Mouse (Mus musculus) cerebellum, adult 2 months (tissue): ENCODE measurements at regions not wholly inside any gene's neighbourhood (a gene's known extent, or its start where the extent isn't known, plus 50 kb on each side); places are given as distances from the start of the nearest gene placed in this dataset.

Experiments used
- DNase-seq, 2 experiments: peaks; one replicate each; pipeline ENCODE4 v3.0.0; 2021
- H3K27ac ChIP-seq: fragments of 200-500 bp; 2 replicates; pipeline ENCODE4 v1.5.1; 2012; ENCODE audit warnings: low read length, control low read depth, inconsistent platforms; ENCODE audit not compliant: insufficient read depth
- H3K27me3 ChIP-seq: fragments of 200-500 bp; 2 replicates; pipeline ENCODE4 v1.6.1; 2012; ENCODE audit warnings: inconsistent platforms, mild to moderate bottlenecking, low read length, moderate library complexity; ENCODE audit not compliant: control insufficient read depth, insufficient read depth
- H3K4me1 ChIP-seq: fragments of 200-500 bp; 2 replicates; pipeline ENCODE4 v1.6.1; 2011; ENCODE audit warnings: low read length; ENCODE audit not compliant: control insufficient read depth, insufficient read depth
- H3K4me3 ChIP-seq: fragments of 200-500 bp; replicated peaks from 2 replicates; pipeline ENCODE3; 2011; ENCODE audit warnings: mild to moderate bottlenecking, low read depth, low read length, control low read depth; ENCODE audit not compliant: insufficient read depth
- CTCF ChIP-seq: fragments of 200-500 bp; IDR thresholded peaks from 2 replicates; pipeline ENCODE4 v1.5.1; 2011; ENCODE audit warnings: low read depth, mild to moderate bottlenecking, control low read depth, low read length, moderate library complexity, borderline replicate concordance; ENCODE audit not compliant: insufficient read depth
- POLR2A ChIP-seq: fragments of 200-500 bp; IDR thresholded peaks from 2 replicates; pipeline ENCODE4 v1.6.1; 2011; ENCODE audit warnings: low read length, control low read depth, borderline replicate concordance; ENCODE audit not compliant: insufficient read depth
- WGBS: fragments of 180-500 bp; shearing (Covaris S2); methylation state at CpG from one replicate; pipeline ENCODE4 v1.1.7; 2018; 5-methylcytosine and 5-hydroxymethylcytosine counted together

DNA sequence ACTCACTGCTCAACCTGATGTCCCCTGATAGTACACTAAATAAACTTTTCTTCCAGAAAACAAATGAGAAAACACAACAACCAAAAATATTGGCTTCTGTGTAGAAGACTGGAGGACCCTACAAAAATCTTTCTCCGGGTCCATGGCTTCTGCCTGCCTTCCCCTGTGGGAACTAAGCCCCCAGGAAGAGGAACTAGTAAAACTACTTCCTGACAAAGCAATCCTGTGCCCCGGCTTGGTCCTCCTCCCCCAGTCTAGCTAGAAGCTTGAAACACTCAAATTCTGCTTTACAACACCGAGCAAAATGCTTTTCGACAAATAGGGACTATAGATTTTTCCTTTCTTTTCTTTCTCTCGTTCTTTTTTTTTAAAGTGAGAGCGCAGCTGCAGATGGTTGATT, 51.3 kb upstream of the Mki67 start:
- Histone ChIP-seq H3K27me3 (no peaks in the 10 kb centered on the region; the same call in 1 of the 2 replicates), H3K27ac (no peak overlapping the region), H3K4me1 (no peaks in the 10 kb centered on the region), H3K4me3 (no peak overlapping the region)
- 87% methylated on average over 6 of the region's 6 CpGs for WGBS
- DNase-seq: no peak
- TF ChIP-seq CTCF (no peak), POLR2A (no peak)

- no peak overlapping the region for H3K27ac ChIP-seq
- WGBS: 90% methylated on average over 11 of the region's 11 CpGs
- no peak for DNase-seq
- no peaks in the 10 kb centered on the region; the same call in 1 of the 2 replicates for H3K27me3 ChIP-seq
- no peak for TF ChIP-seq CTCF
- no peak for TF ChIP-seq POLR2A
- H3K4me1 ChIP-seq: no peaks in the 10 kb centered on the region
- no peak overlapping the region for H3K4me3 ChIP-seq
Measured at GRCm38 (mm10) chr7:135768064-135768463, 51.9 kb upstream of the Mki67 start.

GRCm38 (mm10) chr7:135768592-135768991, 52.4 kb upstream of the Mki67 start:
- Histone ChIP-seq H3K27ac (no peak overlapping the region), H3K4me3 (no peak overlapping the region), H3K27me3 (no peaks in the 10 kb centered on the region; the same call in 1 of the 2 replicates), H3K4me1 (no peaks in the 10 kb centered on the region)
- TF ChIP-seq POLR2A (no peak), CTCF (peak; percentile 65)
- 4% methylated on average over 3 of the region's 3 CpGs for WGBS
- DNase-seq: peak; percentile 60 to 70

- TF ChIP-seq CTCF (no peak), POLR2A (no peak)
- 59% methylated on average over 21 of the region's 21 CpGs for whole genome bisulfite sequencing
- no peak for DNase-seq
- no peaks in the 10 kb centered on the region; the same call in 1 of the 2 replicates for H3K27me3 ChIP-seq
- H3K4me1 ChIP-seq: no peaks in the 10 kb centered on the region
- no peak overlapping the region for H3K27ac ChIP-seq
- H3K4me3 ChIP-seq: no peak overlapping the region
Measured at GRCm38 (mm10) chr7:135769082-135769673, 53.0 kb upstream of the Mki67 start.

- 73% methylated on average over 6 of the region's 6 CpGs for WGBS
- H3K4me3 ChIP-seq: no peak overlapping the region
- no peak overlapping the region for H3K27ac ChIP-seq
- H3K4me1 ChIP-seq: no peaks in the 10 kb centered on the region
- no peak for TF ChIP-seq CTCF
- no peak for TF ChIP-seq POLR2A
- H3K27me3 ChIP-seq: no peaks in the 10 kb centered on the region; the same call in 1 of the 2 replicates
- DNase-seq: no peak
Measured at GRCm38 (mm10) chr7:135770051-135770450, 53.9 kb upstream of the Mki67 start.

- H3K4me3 ChIP-seq: no peak overlapping the region
- H3K27me3 ChIP-seq: no peaks in the 10 kb centered on the region; the same call in 1 of the 2 replicates
- DNase-seq: no peak
- WGBS: 87% methylated on average over 7 of the region's 7 CpGs
- no peaks in the 10 kb centered on the region for H3K4me1 ChIP-seq
- TF ChIP-seq POLR2A (no peak), CTCF (no peak)
- no peak overlapping the region for H3K27ac ChIP-seq
Measured at GRCm38 (mm10) chr7:135775832-135776433, 59.8 kb upstream of the Mki67 start.

GRCm38 (mm10) chr7:135790167-135790566, 74.0 kb upstream of the Mki67 start:
- no peaks in the 10 kb centered on the region for H3K27me3 ChIP-seq
- H3K27ac ChIP-seq: no peak overlapping the region
- WGBS: 77% methylated on average over 1 of the region's 1 CpGs
- no peak overlapping the region for H3K4me3 ChIP-seq
- no peak for TF ChIP-seq CTCF
- DNase-seq: no peak
- no peaks in the 10 kb centered on the region for H3K4me1 ChIP-seq

- under 1% methylated on average over 3 of the region's 3 CpGs for WGBS
Measured at GRCm38 (mm10) chr7:135790978-135791377, 74.8 kb upstream of the Mki67 start.

More at GRCm38 (mm10) chr7:135790978-135791377, 74.8 kb upstream of the Mki67 start:
- Histone ChIP-seq H3K4me1 (no peaks in the 10 kb centered on the region), H3K27me3 (no peaks in the 10 kb centered on the region), H3K4me3 (no peak overlapping the region), H3K27ac (no peak overlapping the region)
- TF ChIP-seq CTCF (peak; percentile 78), POLR2A (no peak)
- DNase-seq: peak; percentile 30 to 52
